Mouse (Mus musculus) brown adipose tissue, adult 24 weeks (tissue): ENCODE data around the gene Gm7942. TPM values are rescaled to one million over a fixed set of nuclear protein-coding genes. Genes with fewer than 3 reads are reported as not detected.
"Not testable (repeated sequence)": the region's sequence is repeated elsewhere in the genome, so short reads cannot be mapped to it uniquely, and the experiment has no call there.

Source experiments
- H3K27ac ChIP-seq: fragments of 200-500 bp; replicated peaks from 2 replicates; pipeline ENCODE4 v1.5.1; 2012; ENCODE audit warnings: low read depth, mild to moderate bottlenecking, low read length
- H3K4me1 ChIP-seq: fragments of 200-500 bp; 2 replicates; pipeline ENCODE4 v1.6.1; 2012; ENCODE audit warnings: low read length, mixed read lengths; ENCODE audit not compliant: control insufficient read depth, insufficient read depth, insufficient read length
- H3K4me3 ChIP-seq: fragments of 200-500 bp; 2 replicates; pipeline ENCODE4 v1.5.1; 2012; ENCODE audit warnings: low read depth, mild to moderate bottlenecking, low read length, moderate library complexity; ENCODE audit not compliant: insufficient read depth
- polyA plus RNA-seq: library from polyadenylated mRNA; stranded (reverse); fragments of >200 nt; gene quantifications from 2 replicates; pipeline ENCODE4 v1.2.4, GENCODE M21; 2012; ENCODE audit not compliant: missing spikeins, insufficient read depth, insufficient read length

Gm7942 gene
- not detected in 2 replicates for polyA plus RNA-seq

DNA sequence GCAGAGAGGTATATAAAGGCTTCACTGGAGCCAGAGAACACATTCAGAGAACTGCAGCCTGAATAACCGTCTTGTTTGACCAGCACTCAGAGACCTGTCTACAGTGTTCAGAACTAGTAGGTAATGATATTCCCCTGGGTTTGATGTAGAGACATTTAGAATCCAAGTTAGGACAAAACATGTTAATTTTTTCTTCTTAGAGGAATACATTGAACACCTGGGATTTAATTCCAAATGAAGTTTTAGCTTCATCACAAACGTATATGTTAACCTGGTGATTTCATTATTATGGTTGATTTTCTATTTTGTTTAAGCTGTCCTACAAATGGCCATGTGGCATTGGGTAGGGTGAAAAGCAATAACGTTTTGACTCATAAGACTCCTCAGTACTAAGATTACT, at the start of gene Gm7942:
Gene Gm7942, plus strand, starts transcription at position 301 of the 400 bp plus-strand sequence.
- not testable (repeated sequence) for H3K27ac ChIP-seq, H3K4me3 ChIP-seq, H3K4me1 ChIP-seq

Other genes starting within 250 kb of the Gm7942 start
- gene Gm3183, start 241.5 kb upstream of the Gm7942 start, polyA plus RNA-seq, result not detected in 2 replicates
- not detected in 2 replicates for gene Gm6367, start 118.3 kb upstream of the Gm7942 start, polyA plus RNA-seq
- not detected in 2 replicates for gene Gm16513, start 75.7 kb downstream of the Gm7942 start, polyA plus RNA-seq
- gene Gm10424, start 165.8 kb downstream of the Gm7942 start, polyA plus RNA-seq, result not detected in 2 replicates
- not detected in 2 replicates for gene Gm3259, start 199.0 kb downstream of the Gm7942 start, polyA plus RNA-seq